Mouse (Mus musculus): ENCODE results near the gene St6galnac3.

GRCm38 (mm10) chr3:153193025-153193424 is 531.9 kb downstream of the St6galnac3 start:
- TF ChIP-seq CTCF (IDR thresholded peaks at IDR 0.05) (no peak), EP300 (IDR thresholded peaks at IDR 0.05; ENCODE audit: insufficient read depth, low read depth, low read length) (no peak), POLR2A (IDR thresholded peaks at IDR 0.05; ENCODE audit: insufficient read depth, low read depth, low read length) (no peak)
